In genomic region chr3:55044601-55045370, GRCm38 (mm10) we compare ENCODE assay signal across 10 mouse cellular contexts. TPM values are rescaled to one million over a fixed set of nuclear protein-coding genes. Genes with fewer than 3 reads are reported as not detected.
DNase-seq lines count a peak whose midpoint lies in the region; ATAC-seq and TF ChIP-seq lines count a peak whose summit lies in the region.
"Had no signal": no experiment of that assay in that cellular context is flagged by ENCODE, and none has a peak within 500 bp of the region (broad histone marks: within the 10 kb centered on the region; RNA-seq: fewer than 3 reads in every experiment).

No protein-coding gene starts in this region.

- intact Hi-C loops in gastrocnemius, postnatal 14 days (cut with DNase I; ENCODE audit: low total_unique reads): no loop called here

- no peak overlapping the region for H3K4me2 ChIP-seq in forebrain, embryonic 16.5 days (ENCODE audit: low read length)
- no peak overlapping the region for H3K4me2 ChIP-seq in heart, embryonic 13.5 days
- no peak overlapping the region for H3K4me2 ChIP-seq in limb, embryonic 14.5 days (replicated peaks; ENCODE audit: low read depth, low read length, severe bottlenecking)
- H3K4me2 ChIP-seq in intestine, embryonic 15.5 days (replicated peaks): no peak overlapping the region

- TF ChIP-seq POLR2A in limb, embryonic 14.5 days (IDR thresholded peaks at IDR 0.05; ENCODE audit: borderline replicate concordance, extremely low read depth, insufficient read depth, insufficient read length): no peak

- no peaks in the 10 kb centered on the region for H3K36me3 ChIP-seq in forebrain, embryonic 16.5 days (ENCODE audit: control insufficient read depth, insufficient read depth)
- no peaks in the 10 kb centered on the region for H3K36me3 ChIP-seq in heart, embryonic 13.5 days
- no peaks in the 10 kb centered on the region for H3K36me3 ChIP-seq in limb, embryonic 14.5 days (ENCODE audit: control insufficient read depth, insufficient read depth, low read length)
- H3K36me3 ChIP-seq in intestine, embryonic 15.5 days: no peaks in the 10 kb centered on the region

- no peaks in the 10 kb centered on the region for H3K27me3 ChIP-seq in forebrain, embryonic 16.5 days (replicated peaks; ENCODE audit: control insufficient read depth, insufficient read depth, low read length)
- no peaks in the 10 kb centered on the region for H3K27me3 ChIP-seq in heart, embryonic 13.5 days (replicated peaks)
- no peaks in the 10 kb centered on the region for H3K27me3 ChIP-seq in limb, embryonic 14.5 days (ENCODE audit: control insufficient read depth, insufficient read depth, low read length)
- no peaks in the 10 kb centered on the region for H3K27me3 ChIP-seq in intestine, embryonic 15.5 days (replicated peaks)

- no peak overlapping the region for H3K9ac ChIP-seq in forebrain, embryonic 16.5 days (replicated peaks; ENCODE audit: low read depth, low read length)
- no peak overlapping the region for H3K9ac ChIP-seq in heart, embryonic 13.5 days
- no peak overlapping the region for H3K9ac ChIP-seq in limb, embryonic 14.5 days (ENCODE audit: low read depth, low read length, severe bottlenecking)
- H3K9ac ChIP-seq in intestine, embryonic 15.5 days: no peak overlapping the region

- peak; percentile 90 for ATAC-seq in forebrain, embryonic 16.5 days
- no peak for ATAC-seq in heart, embryonic 13.5 days (ENCODE audit: extremely low read depth, insufficient number of reproducible peaks, low FRiP score, low TSS enrichment)
- no peak for ATAC-seq in limb, embryonic 14.5 days (ENCODE audit: low FRiP score, low read depth)
- ATAC-seq in intestine, embryonic 15.5 days: no peak
- no peak for ATAC-seq in megakaryocyte progenitor cell, adult 5-6 weeks (replicated peaks; ENCODE audit: poor library complexity)

- H3K27ac ChIP-seq in forebrain, embryonic 16.5 days (ENCODE audit: low read length): peak overlapping the region; percentile 51
- H3K27ac ChIP-seq in heart, embryonic 13.5 days (replicated peaks): peak overlapping the region; percentile 39; the same call in 1 of the 2 replicates
- no peak overlapping the region for H3K27ac ChIP-seq in limb, embryonic 14.5 days (replicated peaks; ENCODE audit: low read depth, low read length)
- H3K27ac ChIP-seq in intestine, embryonic 15.5 days: no peak overlapping the region

- 43% methylated on average over 8 of the region's 8 CpGs for WGBS in forebrain, embryonic 16.5 days
- WGBS in heart, embryonic 13.5 days: 61% methylated on average over 8 of the region's 8 CpGs
- WGBS in limb, embryonic 14.5 days: 69% methylated on average over 8 of the region's 8 CpGs
- WGBS in intestine, embryonic 15.5 days: 73% methylated on average over 8 of the region's 8 CpGs

- peak; percentile 35 for DNase-seq in kidney, postnatal 10 days
- no peak for DNase-seq in kidney, postnatal 36 days
- peak; percentile 51 for DNase-seq in limb, embryonic 14.5 days (ENCODE audit: low spot score)
- no peak for DNase-seq in gastrocnemius, postnatal 14 days
- DNase-seq: gastrocnemius, postnatal 10 days; thymus, adult 18-20 months had no signal

- no peak overlapping the region for H3K4me3 ChIP-seq in forebrain, embryonic 16.5 days (replicated peaks; ENCODE audit: low read length)
- H3K4me3 ChIP-seq in heart, embryonic 13.5 days: no peak overlapping the region
- H3K4me3 ChIP-seq in limb, embryonic 14.5 days (replicated peaks; ENCODE audit: low read length): no peak overlapping the region
- no peak overlapping the region for H3K4me3 ChIP-seq in intestine, embryonic 15.5 days (replicated peaks)

- no peaks in the 10 kb centered on the region for H3K9me3 ChIP-seq in forebrain, embryonic 16.5 days (ENCODE audit: control insufficient read depth, low read length)
- H3K9me3 ChIP-seq in heart, embryonic 13.5 days: no peaks in the 10 kb centered on the region
- H3K9me3 ChIP-seq in limb, embryonic 14.5 days (ENCODE audit: control insufficient read depth, low read length): no peaks in the 10 kb centered on the region
- H3K9me3 ChIP-seq in intestine, embryonic 15.5 days: no peaks in the 10 kb centered on the region

- peaks cover 14% of the 10 kb centered on the region for H3K4me1 ChIP-seq in forebrain, embryonic 16.5 days (replicated peaks; ENCODE audit: control insufficient read depth, insufficient read depth, low read length)
- no peaks in the 10 kb centered on the region for H3K4me1 ChIP-seq in heart, embryonic 13.5 days
- peaks cover 13% of the 10 kb centered on the region for H3K4me1 ChIP-seq in limb, embryonic 14.5 days (ENCODE audit: control insufficient read depth, insufficient read depth, low read length)
- H3K4me1 ChIP-seq in intestine, embryonic 15.5 days (replicated peaks): no peaks in the 10 kb centered on the region

RNA-seq across cellular contexts. Expression of gene Ccna1, which starts 10.5 kb away (rescaled TPM):
- 2.1 and 2.3 TPM in 2 replicates for polyA plus RNA-seq in forebrain, embryonic 16.5 days (2015; fragmentation: Nextera tagmentation; extraction: Ambion mirVana)
- polyA plus RNA-seq in heart, embryonic 13.5 days (2015; fragmentation: Nextera tagmentation; extraction: Ambion mirVana): 0.96 and 1.6 TPM in 2 replicates
- 2.4 and 2.6 TPM in 2 replicates for polyA plus RNA-seq in limb, embryonic 14.5 days (2012; rRNA removed)
- polyA plus RNA-seq in limb, embryonic 14.5 days (2014; fragmentation: Nextera tagmentation; extraction: Ambion mirVana): 1.7 and 2.5 TPM in 2 replicates
- polyA plus RNA-seq in intestine, embryonic 15.5 days (2015; fragmentation: Nextera tagmentation; extraction: Ambion mirVana): 1.3 and 1.6 TPM in 2 replicates
- total RNA-seq in gastrocnemius, postnatal 14 days (2021): not detected
- total RNA-seq in megakaryocyte progenitor cell, adult 5-6 weeks (2015): not detected in 2 replicates
- total RNA-seq in megakaryocyte progenitor cell, adult 5-6 weeks (2017): not detected in 2 replicates

Comparison
In these comparisons a context has a peak if more than half of its experiments do, and no peak if none do; other contexts are left out.
1. DNase-seq: peak in kidney, postnatal 10 days (single experiment) and limb, embryonic 14.5 days (single experiment); none in kidney, postnatal 36 days (0 of 2) and gastrocnemius, postnatal 14 days (single experiment).
2. H3K27ac ChIP-seq: peak in forebrain, embryonic 16.5 days (single experiment) and heart, embryonic 13.5 days (single experiment); none in limb, embryonic 14.5 days (single experiment) and intestine, embryonic 15.5 days (single experiment).